Comparison of ENCODE assay signal across 13 mouse cellular contexts in the genomic region with DNA sequence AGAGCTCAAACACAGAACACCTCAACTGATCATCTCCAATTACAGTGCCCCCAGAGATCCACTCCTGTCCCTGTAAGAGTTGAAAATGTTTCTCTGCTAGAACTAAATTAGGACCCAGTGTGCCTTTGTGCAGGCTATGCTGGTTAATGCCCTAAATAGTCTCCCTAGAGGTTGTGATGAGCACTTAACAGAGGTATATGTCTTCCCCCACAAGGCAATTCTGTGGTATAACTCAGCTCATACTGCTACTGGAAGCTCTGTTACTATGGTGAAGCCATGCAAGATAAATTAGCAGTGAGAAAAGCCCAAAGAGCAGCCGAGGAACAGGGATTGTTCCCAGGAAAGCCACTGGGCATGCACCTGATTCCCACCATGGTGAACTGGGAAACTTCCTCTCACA.
"Had no signal": no experiment of that assay in that cellular context is flagged by ENCODE, and none has a peak within 500 bp of the region (broad histone marks: within the 10 kb centered on the region; RNA-seq: fewer than 3 reads in every experiment).

No protein-coding gene starts in this region.

- H3K27ac ChIP-seq: kidney, embryonic 15.5 days; limb, embryonic 13.5 days; liver, embryonic 14.5 days; neural tube, embryonic 12.5 days had no signal

- ATAC-seq: lung, postnatal 0 days had no signal

- H3K4me2 ChIP-seq: kidney, embryonic 15.5 days; limb, embryonic 13.5 days; neural tube, embryonic 12.5 days had no signal

- H3K9ac ChIP-seq: kidney, embryonic 15.5 days; limb, embryonic 13.5 days; liver, embryonic 14.5 days; neural tube, embryonic 12.5 days had no signal

- H3K9me3 ChIP-seq: kidney, embryonic 15.5 days; limb, embryonic 13.5 days; neural tube, embryonic 12.5 days had no signal

- H3K4me1 ChIP-seq: kidney, embryonic 15.5 days; limb, embryonic 13.5 days; neural tube, embryonic 12.5 days had no signal

- H3K36me3 ChIP-seq: kidney, embryonic 15.5 days; limb, embryonic 13.5 days; neural tube, embryonic 12.5 days had no signal

- H3K27me3 ChIP-seq: kidney, embryonic 15.5 days; limb, embryonic 13.5 days; neural tube, embryonic 12.5 days had no signal

- H3K4me3 ChIP-seq: kidney, embryonic 15.5 days; limb, embryonic 13.5 days; myocyte; neural tube, embryonic 12.5 days had no signal

- DNase-seq: kidney, postnatal 14 days; left cerebral cortex, postnatal 4 days; lung, adult 2 months; lung, postnatal 36 days; midbrain, embryonic 14.5 days; right cerebral cortex, postnatal 14 days; thymus, postnatal 4 days had no signal
